Mouse (Mus musculus): Measurements from ENCODE around the gene Gm37240.

DNA sequence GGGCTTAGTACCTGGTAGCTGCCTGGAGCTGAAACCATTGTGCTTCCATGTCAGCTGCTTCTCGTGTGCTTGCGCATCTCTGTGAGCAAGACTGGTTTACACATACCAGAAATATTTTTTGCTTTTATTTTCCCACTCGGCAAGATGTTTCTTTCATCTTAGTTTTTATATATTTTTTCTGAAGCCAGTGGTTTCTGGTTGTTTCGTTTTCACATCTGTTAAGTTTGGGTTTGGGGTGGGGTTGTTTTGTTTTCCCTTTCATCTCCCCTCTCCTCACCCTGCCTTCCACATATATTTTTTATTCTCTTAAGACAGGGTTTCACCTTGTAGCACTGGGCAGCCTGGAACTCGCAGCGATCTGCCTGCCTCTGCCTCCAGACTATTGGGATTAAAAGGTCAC, 1116.8 kb downstream of the Gm37240 start:
- TF ChIP-seq CTCF (IDR thresholded peaks at IDR 0.05; ENCODE audit: borderline replicate concordance, insufficient read depth, low read depth, low read length) (no peak), POLR2A (IDR thresholded peaks at IDR 0.05; ENCODE audit: borderline replicate concordance, insufficient read depth, low read length) (no peak)
